Mouse (Mus musculus): ENCODE measurements around the gene Mrps11.

Mrps11 gene

GRCm38 (mm10) chr7:78793895-78794570, 11.1 kb downstream of the Mrps11 start:
- no peak for DNase-seq (ENCODE audit: low spot score in 2 of 2)

GRCm38 (mm10) chr7:78794571-78795092, 11.7 kb downstream of the Mrps11 start:
- no peak for DNase-seq (ENCODE audit: low spot score in 2 of 2)

GRCm38 (mm10) chr7:78796624-78797023, 13.7 kb downstream of the Mrps11 start:
- DNase-seq (ENCODE audit: low spot score in 2 of 2) = no peak

- DNase-seq (ENCODE audit: low spot score in 2 of 2) = no peak
Observed at GRCm38 (mm10) chr7:78797843-78798455, 15.0 kb downstream of the Mrps11 start.

GRCm38 (mm10) chr7:78799730-78800496, 17.0 kb downstream of the Mrps11 start:
- no peak for DNase-seq (ENCODE audit: low spot score in 2 of 2)

- DNase-seq (ENCODE audit: low spot score in 2 of 2) = no peak
Observed at GRCm38 (mm10) chr7:78803841-78804240, 20.9 kb downstream of the Mrps11 start.

GRCm38 (mm10) chr7:78807192-78807591, 24.3 kb downstream of the Mrps11 start:
- DNase-seq (ENCODE audit: low spot score in 2 of 2) = no peak

GRCm38 (mm10) chr7:78813791-78814190, 30.9 kb downstream of the Mrps11 start:
- no peak for DNase-seq (ENCODE audit: low spot score in 2 of 2)

GRCm38 (mm10) chr7:78814766-78815165, 31.8 kb downstream of the Mrps11 start:
- DNase-seq (ENCODE audit: low spot score in 2 of 2) = no peak

GRCm38 (mm10) chr7:78818336-78818735, 35.4 kb downstream of the Mrps11 start:
- no peak for DNase-seq (ENCODE audit: low spot score in 2 of 2)

- no peak for DNase-seq (ENCODE audit: low spot score in 2 of 2)
Observed at GRCm38 (mm10) chr7:78826682-78827385, 43.9 kb downstream of the Mrps11 start.

- no peak for DNase-seq (ENCODE audit: low spot score in 2 of 2)
Observed at GRCm38 (mm10) chr7:78827749-78828362, 44.9 kb downstream of the Mrps11 start.

- DNase-seq (ENCODE audit: low spot score in 2 of 2) = no peak
Observed at GRCm38 (mm10) chr7:78835656-78836055, 52.7 kb downstream of the Mrps11 start.

GRCm38 (mm10) chr7:78837250-78837649, 54.3 kb downstream of the Mrps11 start:
- DNase-seq (ENCODE audit: low spot score in 2 of 2) = no peak

- DNase-seq (ENCODE audit: low spot score in 2 of 2) = no peak
Observed at GRCm38 (mm10) chr7:78841601-78842000, 58.7 kb downstream of the Mrps11 start.

Data from urinary bladder, postnatal 36 days (tissue).